Mouse (Mus musculus) neural tube, embryonic 12.5 days (tissue): Measurements from ENCODE around the gene 4930402H24Rik. TPM values are rescaled to one million over a fixed set of nuclear protein-coding genes. Genes with fewer than 3 reads are reported as not detected.
A peak's percentile ranks its signal among the peaks of the same experiment; 100 is the strongest.

Experiments
- ATAC-seq: fragments of 200-750 bp; cut with Nextera tagmentation; 2 replicates; pipeline ENCODE4 v1.8.0; 2017; ENCODE audit warnings: low read depth, mild to moderate bottlenecking, moderate TSS enrichment, moderate library complexity; ENCODE audit not compliant: low FRiP score
- H3K27ac ChIP-seq: fragments of 300-500 bp; sonication (generic); 2 replicates; pipeline ENCODE4 v1.5.1; 2016
- H3K27me3 ChIP-seq: fragments of 300-500 bp; sonication (generic); replicated peaks from 2 replicates; pipeline ENCODE4 v1.6.1; 2016; ENCODE audit warnings: mild to moderate bottlenecking
- H3K36me3 ChIP-seq: fragments of 300-500 bp; sonication (generic); 2 replicates; pipeline ENCODE4 v1.6.1; 2016; ENCODE audit warnings: mild to moderate bottlenecking
- H3K4me1 ChIP-seq: fragments of 300-500 bp; sonication (generic); 2 replicates; pipeline ENCODE4 v1.6.1; 2016
- H3K4me2 ChIP-seq: fragments of 300-500 bp; sonication (generic); replicated peaks from 2 replicates; pipeline ENCODE4 v1.6.1; 2016; ENCODE audit warnings: mild to moderate bottlenecking
- H3K4me3 ChIP-seq: fragments of 300-500 bp; sonication (generic); 2 replicates; pipeline ENCODE4 v1.5.1; 2016
- H3K9ac ChIP-seq: fragments of 300-500 bp; sonication (generic); 2 replicates; pipeline ENCODE4 v1.6.1; 2016; ENCODE audit warnings: mild to moderate bottlenecking
- H3K9me3 ChIP-seq: fragments of 300-500 bp; sonication (generic); 2 replicates; pipeline ENCODE4 v1.6.1; 2016; ENCODE audit warnings: mild to moderate bottlenecking
- WGBS: fragments of 180-500 bp; shearing (Covaris S2); methylation state at CpG from one replicate; pipeline ENCODE4 v1.1.7; 2016; 5-methylcytosine and 5-hydroxymethylcytosine counted together
- polyA plus RNA-seq: library from polyadenylated mRNA; unstranded; fragments of >200 nt; fragmentation: Nextera tagmentation; extraction: Ambion mirVana; gene quantifications from 2 replicates; pipeline ENCODE4 v1.2.1, GENCODE M21; 2016

4930402H24Rik gene
- polyA plus RNA-seq, 1 experiment from 2014 or later: 86.6 TPM

GRCm38 (mm10) chr2:130911691-130912090, 5.5 kb upstream of the 4930402H24Rik start:
- H3K27me3 ChIP-seq: no peaks in the 10 kb centered on the region
- peaks cover 16% of the 10 kb centered on the region for H3K4me1 ChIP-seq
- H3K4me2 ChIP-seq: no peak overlapping the region
- H3K4me3 ChIP-seq: no peak overlapping the region
- ATAC-seq: no peak
- H3K9me3 ChIP-seq: no peaks in the 10 kb centered on the region
- H3K36me3 ChIP-seq: no peaks in the 10 kb centered on the region
- no peak overlapping the region for H3K27ac ChIP-seq
- no peak overlapping the region for H3K9ac ChIP-seq
- 78% methylated on average over 1 of the region's 1 CpGs for WGBS

GRCm38 (mm10) chr2:130906584-130907315, 544 bp upstream of the 4930402H24Rik start:
- under 1% methylated on average over 51 of the region's 58 CpGs for WGBS
- no peaks in the 10 kb centered on the region for H3K36me3 ChIP-seq
- H3K27me3 ChIP-seq: no peaks in the 10 kb centered on the region
- peak overlapping the region; percentile 100 for H3K4me3 ChIP-seq
- peaks cover 19% of the 10 kb centered on the region for H3K4me1 ChIP-seq
- H3K27ac ChIP-seq: peak overlapping the region; percentile 68
- peak overlapping the region; percentile 95 for H3K4me2 ChIP-seq
- peak; percentile 65; the same call in 1 of the 2 replicates for ATAC-seq
- H3K9me3 ChIP-seq: no peaks in the 10 kb centered on the region
- H3K9ac ChIP-seq: peak overlapping the region; percentile 96

- no peaks in the 10 kb centered on the region for H3K9me3 ChIP-seq
- no peaks in the 10 kb centered on the region for H3K27me3 ChIP-seq
- peaks cover 6% of the 10 kb centered on the region; the same call in 1 of the 2 replicates for H3K4me1 ChIP-seq
- 74% methylated on average over 2 of the region's 2 CpGs for WGBS
- no peak overlapping the region for H3K4me2 ChIP-seq
- ATAC-seq: no peak
- H3K36me3 ChIP-seq: no peaks in the 10 kb centered on the region
- no peak overlapping the region for H3K9ac ChIP-seq
- H3K4me3 ChIP-seq: no peak overlapping the region
- no peak overlapping the region for H3K27ac ChIP-seq
These were observed 7.4 kb downstream of the 4930402H24Rik start for GRCm38 (mm10) chr2:130898783-130899182.

GRCm38 (mm10) chr2:130897856-130898255, 8.3 kb downstream of the 4930402H24Rik start:
- no peak overlapping the region for H3K9ac ChIP-seq
- ATAC-seq: no peak
- no peaks in the 10 kb centered on the region for H3K9me3 ChIP-seq
- H3K4me1 ChIP-seq: peaks cover 6% of the 10 kb centered on the region; the same call in 1 of the 2 replicates
- H3K4me3 ChIP-seq: no peak overlapping the region
- 86% methylated on average over 2 of the region's 2 CpGs for WGBS
- H3K27me3 ChIP-seq: no peaks in the 10 kb centered on the region
- H3K27ac ChIP-seq: no peak overlapping the region
- H3K36me3 ChIP-seq: no peaks in the 10 kb centered on the region
- no peak overlapping the region for H3K4me2 ChIP-seq

GRCm38 (mm10) chr2:130896944-130897343, 9.3 kb downstream of the 4930402H24Rik start:
- H3K9ac ChIP-seq: no peak overlapping the region
- WGBS: 47% methylated on average over 2 of the region's 2 CpGs
- no peak overlapping the region for H3K4me3 ChIP-seq
- no peaks in the 10 kb centered on the region for H3K27me3 ChIP-seq
- peaks cover 6% of the 10 kb centered on the region; the same call in 1 of the 2 replicates for H3K4me1 ChIP-seq
- H3K27ac ChIP-seq: no peak overlapping the region
- no peak overlapping the region for H3K4me2 ChIP-seq
- H3K9me3 ChIP-seq: no peaks in the 10 kb centered on the region
- peak; percentile 76 for ATAC-seq
- H3K36me3 ChIP-seq: no peaks in the 10 kb centered on the region

GRCm38 (mm10) chr2:130887456-130887855, 18.8 kb downstream of the 4930402H24Rik start:
- Histone ChIP-seq H3K27ac (no peak overlapping the region), H3K9ac (no peak overlapping the region), H3K9me3 (0 out of 2 replicates have a peak, but pooled peaks cover 2% of the 10 kb centered on the region), H3K27me3 (no peaks in the 10 kb centered on the region), H3K36me3 (no peaks in the 10 kb centered on the region), H3K4me1 (no peaks in the 10 kb centered on the region), H3K4me2 (no peak overlapping the region), H3K4me3 (no peak overlapping the region)
- WGBS: 94% methylated on average over 1 of the region's 1 CpGs
- no peak for ATAC-seq

- Histone ChIP-seq H3K27ac (no peak overlapping the region), H3K4me3 (no peak overlapping the region), H3K27me3 (no peaks in the 10 kb centered on the region), H3K36me3 (no peaks in the 10 kb centered on the region), H3K9ac (no peak overlapping the region), H3K4me2 (no peak overlapping the region), H3K9me3 (0 out of 2 replicates have a peak, but pooled peaks cover 2% of the 10 kb centered on the region), H3K4me1 (no peaks in the 10 kb centered on the region)
- no peak for ATAC-seq
These were observed 19.2 kb downstream of the 4930402H24Rik start for GRCm38 (mm10) chr2:130886983-130887382.

- no peaks in the 10 kb centered on the region for H3K27me3 ChIP-seq
These were observed 28.8 kb downstream of the 4930402H24Rik start for GRCm38 (mm10) chr2:130877376-130877775.

GRCm38 (mm10) chr2:130870916-130871315, 35.3 kb downstream of the 4930402H24Rik start:
- no peak overlapping the region for H3K9ac ChIP-seq
- no peaks in the 10 kb centered on the region for H3K4me1 ChIP-seq
- no peaks in the 10 kb centered on the region for H3K36me3 ChIP-seq
- 91% methylated on average over 5 of the region's 5 CpGs for WGBS
- no peaks in the 10 kb centered on the region for H3K27me3 ChIP-seq
- H3K9me3 ChIP-seq: no peaks in the 10 kb centered on the region
- H3K4me3 ChIP-seq: no peak overlapping the region
- H3K27ac ChIP-seq: no peak overlapping the region
- ATAC-seq: no peak
- H3K4me2 ChIP-seq: no peak overlapping the region

More at GRCm38 (mm10) chr2:130877376-130877775, 28.8 kb downstream of the 4930402H24Rik start:
- Histone ChIP-seq H3K4me2 (no peak overlapping the region), H3K9ac (no peak overlapping the region), H3K27ac (no peak overlapping the region), H3K36me3 (no peaks in the 10 kb centered on the region), H3K4me1 (no peaks in the 10 kb centered on the region), H3K4me3 (no peak overlapping the region), H3K9me3 (no peaks in the 10 kb centered on the region)
- ATAC-seq: no peak
- WGBS: 41% methylated on average over 3 of the region's 3 CpGs

GRCm38 (mm10) chr2:130862091-130862490, 44.1 kb downstream of the 4930402H24Rik start:
- Histone ChIP-seq H3K4me1 (no peaks in the 10 kb centered on the region), H3K4me3 (no peak overlapping the region), H3K4me2 (no peak overlapping the region), H3K27me3 (no peaks in the 10 kb centered on the region), H3K9ac (no peak overlapping the region), H3K36me3 (no peaks in the 10 kb centered on the region), H3K27ac (no peak overlapping the region), H3K9me3 (no peaks in the 10 kb centered on the region)
- 85% methylated on average over 3 of the region's 3 CpGs for WGBS
- ATAC-seq: no peak

- H3K36me3 ChIP-seq: no peaks in the 10 kb centered on the region
- no peak overlapping the region for H3K9ac ChIP-seq
- no peak overlapping the region for H3K4me3 ChIP-seq
- no peaks in the 10 kb centered on the region for H3K4me1 ChIP-seq
- WGBS: 98% methylated on average over 1 of the region's 1 CpGs
- H3K4me2 ChIP-seq: no peak overlapping the region
- 0 out of 2 replicates have a peak, but pooled peaks cover 3% of the 10 kb centered on the region for H3K27me3 ChIP-seq
- no peaks in the 10 kb centered on the region for H3K9me3 ChIP-seq
- H3K27ac ChIP-seq: no peak overlapping the region
- ATAC-seq: no peak
These were observed 53.2 kb downstream of the 4930402H24Rik start for GRCm38 (mm10) chr2:130852964-130853363.

GRCm38 (mm10) chr2:130851363-130852246, 54.6 kb downstream of the 4930402H24Rik start:
- no peak overlapping the region for H3K9ac ChIP-seq
- no peak overlapping the region for H3K27ac ChIP-seq
- 86% methylated on average over 9 of the region's 9 CpGs for WGBS
- H3K27me3 ChIP-seq: 0 out of 2 replicates have a peak, but pooled peaks cover 3% of the 10 kb centered on the region
- no peak overlapping the region for H3K4me2 ChIP-seq
- ATAC-seq: no peak
- no peak overlapping the region for H3K4me3 ChIP-seq
- no peaks in the 10 kb centered on the region for H3K36me3 ChIP-seq
- no peaks in the 10 kb centered on the region for H3K9me3 ChIP-seq
- H3K4me1 ChIP-seq: no peaks in the 10 kb centered on the region
